ENCODE assay signal across 8 mouse cellular contexts in the genomic region with DNA sequence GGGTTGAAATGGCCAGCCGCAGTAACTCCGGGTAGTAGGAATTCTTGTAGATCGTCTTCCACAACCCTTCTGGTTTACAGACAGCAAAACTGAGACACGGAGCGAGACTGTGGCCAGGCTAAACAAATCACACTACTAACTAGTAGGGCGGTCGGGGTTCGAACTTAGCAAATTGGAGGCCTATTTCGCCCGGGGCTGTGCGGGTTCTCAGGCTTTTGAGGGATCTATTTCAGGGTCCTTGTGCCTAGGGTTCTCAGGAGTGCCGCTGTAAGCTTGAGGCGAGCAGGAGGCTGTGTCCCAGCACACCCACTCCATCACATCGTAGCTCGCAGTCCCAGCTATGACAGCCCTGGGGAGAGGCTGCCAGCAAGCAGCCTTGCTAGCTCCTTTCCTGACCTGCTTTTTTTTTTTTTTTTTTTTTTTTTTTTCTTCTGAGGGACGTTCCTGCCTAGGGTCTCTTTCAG. TPM values are rescaled to one million over a fixed set of nuclear protein-coding genes. Genes with fewer than 3 reads are reported as not detected.
DNase-seq lines count a peak whose midpoint lies in the region; ATAC-seq and TF ChIP-seq lines count a peak whose summit lies in the region.

No protein-coding gene starts in this region.

- peak overlapping the region; percentile 73 for H3K27ac ChIP-seq in kidney, embryonic 15.5 days
- peak overlapping the region; percentile 64 for H3K27ac ChIP-seq in bone marrow, adult 2 months (ENCODE audit: control insufficient read depth, insufficient read depth, low read depth, low read length, poor library complexity)
- H3K27ac ChIP-seq in forebrain, embryonic 12.5 days, result no peak overlapping the region
- peak overlapping the region; percentile 82 for H3K27ac ChIP-seq in midbrain, embryonic 10.5 days (replicated peaks)

- peak overlapping the region; percentile 87 for H3K4me2 ChIP-seq in kidney, embryonic 15.5 days
- H3K4me2 ChIP-seq in forebrain, embryonic 12.5 days, result peak overlapping the region; percentile 80

- H3K9me3 ChIP-seq in kidney, embryonic 15.5 days (replicated peaks), result no peaks in the 10 kb centered on the region
- no peaks in the 10 kb centered on the region for H3K9me3 ChIP-seq in forebrain, embryonic 12.5 days
- no peaks in the 10 kb centered on the region for H3K9me3 ChIP-seq in midbrain, embryonic 10.5 days (replicated peaks)

- peak; percentile 75 for ATAC-seq in kidney, embryonic 15.5 days (replicated peaks; ENCODE audit: low FRiP score)
- ATAC-seq in forebrain, embryonic 12.5 days (ENCODE audit: low FRiP score), result peak; percentile 60; the same call in 1 of the 2 replicates
- no peak; the same call in 1 of the 2 replicates for ATAC-seq in erythroid progenitor cell, adult 5-6 weeks (replicated peaks; ENCODE audit: low FRiP score, poor library complexity, severe bottlenecking)

- under 1% methylated on average over 16 of the region's 16 CpGs for WGBS in kidney, embryonic 15.5 days
- WGBS in bone marrow, adult 2 months, result under 1% methylated on average over 16 of the region's 16 CpGs
- under 1% methylated on average over 15 of the region's 16 CpGs for WGBS in forebrain, embryonic 12.5 days
- 0% methylated on average over 16 of the region's 16 CpGs for WGBS in large intestine, adult 2 months
- WGBS in midbrain, embryonic 10.5 days, result under 1% methylated on average over 16 of the region's 16 CpGs

- TF ChIP-seq CTCF in bone marrow, adult 2 months (IDR thresholded peaks at IDR 0.05; ENCODE audit: control insufficient read depth, insufficient read depth, low read length), result no peak

- no peak for DNase-seq in kidney, adult 8-10 months
- peak; percentile 8 for DNase-seq in large intestine, adult 2 months (ENCODE audit: low read depth, low spot score)
- no peak for DNase-seq in midbrain, embryonic 10.5 days (ENCODE audit: low spot score)
- no peak for DNase-seq in gastrocnemius, adult 8-10 months (ENCODE audit: low spot score in 2 of 2)

- peak overlapping the region; percentile 66 for H3K4me3 ChIP-seq in kidney, embryonic 15.5 days (replicated peaks)
- H3K4me3 ChIP-seq in bone marrow, adult 2 months (replicated peaks; ENCODE audit: control insufficient read depth, low read depth, low read length), result peak overlapping the region; percentile 99
- H3K4me3 ChIP-seq in forebrain, embryonic 12.5 days (replicated peaks), result peak overlapping the region; percentile 62
- peak overlapping the region; percentile 74 for H3K4me3 ChIP-seq in midbrain, embryonic 10.5 days

- peaks cover 10% of the 10 kb centered on the region for H3K27me3 ChIP-seq in kidney, embryonic 15.5 days
- H3K27me3 ChIP-seq in forebrain, embryonic 12.5 days, result peaks cover 5% of the 10 kb centered on the region; the same call in 1 of the 2 replicates
- peaks cover 19% of the 10 kb centered on the region for H3K27me3 ChIP-seq in midbrain, embryonic 10.5 days (ENCODE audit: low read depth, poor library complexity, severe bottlenecking)

- H3K9ac ChIP-seq in kidney, embryonic 15.5 days, result peak overlapping the region; percentile 54
- peak overlapping the region; percentile 59 for H3K9ac ChIP-seq in forebrain, embryonic 12.5 days

- no peaks in the 10 kb centered on the region for H3K36me3 ChIP-seq in kidney, embryonic 15.5 days
- no peaks in the 10 kb centered on the region for H3K36me3 ChIP-seq in forebrain, embryonic 12.5 days (replicated peaks)
- H3K36me3 ChIP-seq in midbrain, embryonic 10.5 days, result no peaks in the 10 kb centered on the region

- H3K4me1 ChIP-seq in kidney, embryonic 15.5 days, result peaks cover 6% of the 10 kb centered on the region
- no peaks in the 10 kb centered on the region; the same call in 1 of the 2 replicates for H3K4me1 ChIP-seq in bone marrow, adult 2 months (ENCODE audit: control insufficient read depth, insufficient read depth, low read length)
- peaks cover 8% of the 10 kb centered on the region for H3K4me1 ChIP-seq in forebrain, embryonic 12.5 days
- peaks cover 14% of the 10 kb centered on the region for H3K4me1 ChIP-seq in midbrain, embryonic 10.5 days

- TF ChIP-seq POLR2A in bone marrow, adult 2 months (IDR thresholded peaks at IDR 0.05; ENCODE audit: borderline replicate concordance, control insufficient read depth, low read depth, low read length), result no peak

RNA-seq across cellular contexts. Expression of gene Il1rap, which starts 0.4 kb away (rescaled TPM):
- polyA plus RNA-seq in kidney, embryonic 15.5 days (2015; fragmentation: Nextera tagmentation; extraction: Ambion mirVana), result 11.1 and 11.2 TPM in 2 replicates
- 1.8 and 1.9 TPM in 2 replicates for polyA plus RNA-seq in bone marrow, adult 2 months (2011; ENCODE audit: insufficient read depth, insufficient read length, low replicate concordance, missing spikeins)
- polyA plus RNA-seq in forebrain, embryonic 12.5 days (2016; fragmentation: Nextera tagmentation; extraction: Ambion mirVana), result 3.5 and 3.7 TPM in 2 replicates
- polyA plus RNA-seq in large intestine, adult 2 months (2012; rRNA removed), result 0.94 and 1.5 TPM in 2 replicates
- 3.0 and 5.1 TPM in 2 replicates for polyA plus RNA-seq in midbrain, embryonic 10.5 days (2016; fragmentation: Nextera tagmentation; extraction: Ambion mirVana)
- 2.5 and 4.3 TPM in 2 replicates for total RNA-seq in erythroid progenitor cell, adult 5-6 weeks (2015; ENCODE audit: low replicate concordance)
- 0.98 and 1.3 TPM in 2 replicates for total RNA-seq in erythroid progenitor cell, adult 5-6 weeks (2017; ENCODE audit: low replicate concordance)
- 1 to 10 TPM in 3 of 4 experiments, under 1 TPM in 1; 0.75 to 1.7 (median 1.5) TPM for total RNA-seq in gastrocnemius, adult 8-10 months (2022)

RNA-seq across cellular contexts. Expression of gene Tmem207, which starts 55.4 kb away (rescaled TPM):
- polyA plus RNA-seq in kidney, embryonic 15.5 days (2015; fragmentation: Nextera tagmentation; extraction: Ambion mirVana), result not detected in 2 replicates
- polyA plus RNA-seq in bone marrow, adult 2 months (2011; ENCODE audit: insufficient read depth, insufficient read length, low replicate concordance, missing spikeins), result not detected in 2 replicates
- polyA plus RNA-seq in forebrain, embryonic 12.5 days (2016; fragmentation: Nextera tagmentation; extraction: Ambion mirVana), result 0.09 TPM in 1 of 2 replicates, not detected in the other
- not detected in 2 replicates for polyA plus RNA-seq in large intestine, adult 2 months (2012; rRNA removed)
- 0.12 TPM in 1 of 2 replicates, not detected in the other for polyA plus RNA-seq in midbrain, embryonic 10.5 days (2016; fragmentation: Nextera tagmentation; extraction: Ambion mirVana)
- not detected in 2 replicates for total RNA-seq in erythroid progenitor cell, adult 5-6 weeks (2015; ENCODE audit: low replicate concordance)
- total RNA-seq in erythroid progenitor cell, adult 5-6 weeks (2017; ENCODE audit: low replicate concordance), result not detected in 2 replicates
- not detected for total RNA-seq in gastrocnemius, adult 8-10 months (2022)
